Mouse (Mus musculus) hindbrain, embryonic 15.5 days (tissue): Measurements from ENCODE around the gene Cnot6. TPM values are rescaled to one million over a fixed set of nuclear protein-coding genes. Genes with fewer than 3 reads are reported as not detected.

Experiments used
- ATAC-seq: fragments of 200-750 bp; cut with Nextera tagmentation; 2 replicates; pipeline ENCODE4 v1.8.0; 2017; ENCODE audit warnings: low read depth, moderate number of reproducible peaks, moderate TSS enrichment; ENCODE audit not compliant: low FRiP score
- H3K27ac ChIP-seq: fragments of 300-500 bp; sonication (generic); replicated peaks from 2 replicates; pipeline ENCODE4 v1.5.1; 2015; ENCODE audit warnings: mild to moderate bottlenecking, inconsistent platforms
- H3K27me3 ChIP-seq: fragments of 300-500 bp; sonication (generic); 2 replicates; pipeline ENCODE4 v1.6.1; 2015; ENCODE audit warnings: control low read depth, inconsistent platforms
- H3K36me3 ChIP-seq: fragments of 300-500 bp; sonication (generic); 2 replicates; pipeline ENCODE4 v1.6.1; 2015; ENCODE audit warnings: control low read depth, inconsistent platforms
- H3K4me1 ChIP-seq: fragments of 300-500 bp; sonication (generic); replicated peaks from 2 replicates; pipeline ENCODE4 v1.6.1; 2015; ENCODE audit warnings: control low read depth, inconsistent platforms
- H3K4me2 ChIP-seq: fragments of 300-500 bp; sonication (generic); 2 replicates; pipeline ENCODE4 v1.6.1; 2015; ENCODE audit warnings: moderate library complexity, mild to moderate bottlenecking, inconsistent platforms
- H3K4me3 ChIP-seq: fragments of 300-500 bp; sonication (generic); 2 replicates; pipeline ENCODE4 v1.5.1; 2015; ENCODE audit warnings: mild to moderate bottlenecking, inconsistent platforms
- H3K9ac ChIP-seq: fragments of 300-500 bp; sonication (generic); 2 replicates; pipeline ENCODE4 v1.6.1; 2015; ENCODE audit warnings: inconsistent platforms
- H3K9me3 ChIP-seq: fragments of 300-500 bp; sonication (generic); 2 replicates; pipeline ENCODE4 v1.6.1; 2016; ENCODE audit warnings: control low read depth, inconsistent platforms
- WGBS: fragments of 180-500 bp; shearing (Covaris S2); methylation state at CpG from one replicate; pipeline ENCODE4 v1.1.7; 2015; 5-methylcytosine and 5-hydroxymethylcytosine counted together
- polyA plus RNA-seq: library from polyadenylated mRNA; unstranded; fragments of >200 nt; fragmentation: Nextera tagmentation; extraction: Ambion mirVana; gene quantifications from 2 replicates; pipeline ENCODE4 v1.2.1, GENCODE M21; 2015

The Cnot6 gene
- polyA plus RNA-seq, 1 experiment from 2014 or later: 46.3 TPM

DNA sequence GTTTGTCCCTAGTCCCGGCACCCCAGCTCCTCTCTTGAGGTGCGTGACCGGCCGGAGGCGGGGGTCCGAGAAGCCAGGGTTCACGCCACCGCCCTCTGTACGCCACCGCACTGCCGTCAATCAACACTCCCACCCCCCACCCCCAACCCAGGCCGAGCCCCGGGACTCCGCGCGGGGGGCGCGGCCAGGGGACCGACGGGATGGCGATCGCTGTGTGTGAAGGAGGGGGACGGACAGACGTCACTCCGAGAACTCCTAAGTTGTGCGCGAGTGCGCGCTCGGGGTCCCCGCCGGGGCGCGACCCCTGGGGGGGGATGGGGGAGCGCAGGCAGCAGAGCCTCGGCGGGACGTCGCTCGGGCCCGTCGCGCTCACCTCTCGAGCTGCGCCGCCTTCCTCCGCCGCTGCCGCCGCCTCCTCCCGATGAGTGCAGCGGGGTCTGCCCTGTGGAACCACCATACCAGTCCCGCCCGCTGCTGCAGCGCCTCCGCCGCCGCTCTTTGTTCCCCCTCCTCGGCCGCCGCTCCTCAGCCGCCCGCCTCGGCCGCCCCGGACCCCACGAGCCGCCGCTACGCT is 455 bp downstream of the Cnot6 start:
- Histone ChIP-seq H3K4me3 (peak overlapping the region; percentile 98), H3K9me3 (no peaks in the 10 kb centered on the region), H3K9ac (peak overlapping the region; percentile 99), H3K4me1 (peaks cover 44% of the 10 kb centered on the region), H3K27me3 (no peaks in the 10 kb centered on the region), H3K4me2 (peak overlapping the region; percentile 61), H3K36me3 (no peaks in the 10 kb centered on the region), H3K27ac (peak overlapping the region; percentile 98)
- ATAC-seq: peak; percentile 75
- under 1% methylated on average over 62 of the region's 70 CpGs for WGBS

DNA sequence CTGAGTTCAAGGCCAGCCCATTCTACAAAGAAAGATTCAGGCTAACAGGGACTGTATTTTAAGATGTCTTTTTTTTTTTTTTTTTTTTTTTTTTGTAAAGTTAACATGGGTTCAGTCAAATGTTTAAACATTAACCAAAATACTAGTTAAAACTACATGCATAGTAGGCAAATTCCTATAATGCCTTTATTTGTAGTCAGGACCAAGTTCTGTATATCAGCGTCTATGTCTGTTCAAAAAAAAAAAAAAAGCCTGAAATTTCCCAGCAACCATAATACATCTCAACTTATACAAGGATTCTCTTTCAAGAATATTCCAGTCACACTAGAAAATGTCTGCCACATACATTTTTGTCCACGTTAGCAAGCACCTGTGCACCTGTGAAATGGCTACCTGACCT is 1.9 kb downstream of the Cnot6 start:
- WGBS: 72% methylated on average over 2 of the region's 2 CpGs
- Histone ChIP-seq H3K27me3 (no peaks in the 10 kb centered on the region), H3K9me3 (no peaks in the 10 kb centered on the region), H3K27ac (no peak overlapping the region), H3K36me3 (0 out of 2 replicates have a peak, but pooled peaks cover 7% of the 10 kb centered on the region), H3K4me1 (peaks cover 44% of the 10 kb centered on the region), H3K9ac (no peak overlapping the region), H3K4me2 (peak overlapping the region; percentile 61), H3K4me3 (peak overlapping the region; percentile 98)
- ATAC-seq: no peak

- H3K36me3 ChIP-seq: 0 out of 2 replicates have a peak, but pooled peaks cover 14% of the 10 kb centered on the region
- no peak for ATAC-seq
- H3K9me3 ChIP-seq: no peaks in the 10 kb centered on the region
- no peak overlapping the region for H3K9ac ChIP-seq
- H3K27me3 ChIP-seq: no peaks in the 10 kb centered on the region
- no peak overlapping the region for H3K4me3 ChIP-seq
- no peak overlapping the region for H3K4me2 ChIP-seq
- WGBS: 89% methylated on average over 2 of the region's 2 CpGs
- no peak overlapping the region for H3K27ac ChIP-seq
- peaks cover 32% of the 10 kb centered on the region for H3K4me1 ChIP-seq
Observed at GRCm38 (mm10) chr11:49707834-49708233, 4.7 kb downstream of the Cnot6 start.

DNA sequence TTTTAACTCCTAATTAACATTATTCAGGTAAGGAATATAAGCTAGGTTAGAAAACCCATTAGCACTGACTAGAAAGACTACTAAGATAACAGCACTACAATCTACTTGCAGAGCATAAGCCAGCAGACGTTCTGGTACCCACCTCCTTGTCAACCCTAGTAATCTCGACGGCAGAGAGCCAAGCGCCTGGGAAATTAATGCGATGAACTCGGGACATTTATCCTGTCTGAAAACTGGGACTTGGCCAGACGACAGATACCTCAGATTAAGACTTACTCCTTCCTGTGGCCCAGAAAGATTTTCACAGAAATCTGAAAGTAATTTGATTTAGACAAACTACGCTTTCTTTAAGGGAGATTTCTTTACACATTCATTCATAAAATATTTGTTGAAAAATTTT is 7.7 kb downstream of the Cnot6 start:
- Histone ChIP-seq H3K27me3 (no peaks in the 10 kb centered on the region), H3K27ac (no peak overlapping the region), H3K4me3 (no peak overlapping the region), H3K9ac (no peak overlapping the region), H3K36me3 (peaks cover 28% of the 10 kb centered on the region), H3K9me3 (no peaks in the 10 kb centered on the region), H3K4me1 (peaks cover 17% of the 10 kb centered on the region), H3K4me2 (no peak overlapping the region)
- WGBS: 78% methylated on average over 8 of the region's 8 CpGs
- no peak for ATAC-seq

- Histone ChIP-seq H3K4me3 (no peak overlapping the region), H3K27ac (no peak overlapping the region), H3K9ac (no peak overlapping the region), H3K36me3 (peaks cover 36% of the 10 kb centered on the region), H3K27me3 (no peaks in the 10 kb centered on the region), H3K4me2 (no peak overlapping the region), H3K4me1 (no peaks in the 10 kb centered on the region), H3K9me3 (no peaks in the 10 kb centered on the region)
- no peak for ATAC-seq
- WGBS: over 99% methylated on average over 8 of the region's 8 CpGs
Observed at GRCm38 (mm10) chr11:49702014-49702413, 10.5 kb downstream of the Cnot6 start.

GRCm38 (mm10) chr11:49699079-49699478 is 13.4 kb downstream of the Cnot6 start:
- ATAC-seq: no peak
- H3K4me2 ChIP-seq: no peak overlapping the region
- H3K9ac ChIP-seq: no peak overlapping the region
- WGBS: 98% methylated on average over 1 of the region's 1 CpGs
- no peaks in the 10 kb centered on the region for H3K9me3 ChIP-seq
- peaks cover 24% of the 10 kb centered on the region for H3K36me3 ChIP-seq
- no peak overlapping the region for H3K4me3 ChIP-seq
- H3K27ac ChIP-seq: no peak overlapping the region
- H3K27me3 ChIP-seq: no peaks in the 10 kb centered on the region
- 0 out of 2 replicates have a peak, but pooled peaks cover 2% of the 10 kb centered on the region for H3K4me1 ChIP-seq

GRCm38 (mm10) chr11:49697779-49698178 is 14.7 kb downstream of the Cnot6 start:
- Histone ChIP-seq H3K27me3 (no peaks in the 10 kb centered on the region), H3K27ac (no peak overlapping the region), H3K9ac (no peak overlapping the region), H3K4me3 (no peak overlapping the region), H3K9me3 (no peaks in the 10 kb centered on the region), H3K36me3 (peaks cover 23% of the 10 kb centered on the region), H3K4me2 (no peak overlapping the region), H3K4me1 (0 out of 2 replicates have a peak, but pooled peaks cover 2% of the 10 kb centered on the region)
- ATAC-seq: no peak
- WGBS: 94% methylated on average over 5 of the region's 5 CpGs

- no peak for ATAC-seq
- Histone ChIP-seq H3K9me3 (no peaks in the 10 kb centered on the region), H3K4me3 (no peak overlapping the region), H3K36me3 (peaks cover 14% of the 10 kb centered on the region), H3K27me3 (no peaks in the 10 kb centered on the region), H3K27ac (no peak overlapping the region), H3K9ac (no peak overlapping the region), H3K4me1 (0 out of 2 replicates have a peak, but pooled peaks cover 2% of the 10 kb centered on the region), H3K4me2 (no peak overlapping the region)
- WGBS: 95% methylated on average over 2 of the region's 2 CpGs
Observed at GRCm38 (mm10) chr11:49696472-49696871, 16.1 kb downstream of the Cnot6 start.

- no peak overlapping the region for H3K27ac ChIP-seq
- H3K4me2 ChIP-seq: no peak overlapping the region
- H3K4me3 ChIP-seq: no peak overlapping the region
- 0 out of 2 replicates have a peak, but pooled peaks cover 3% of the 10 kb centered on the region for H3K4me1 ChIP-seq
- ATAC-seq: no peak
- H3K27me3 ChIP-seq: no peaks in the 10 kb centered on the region
- H3K9ac ChIP-seq: no peak overlapping the region
- peaks cover 8% of the 10 kb centered on the region; the same call in 1 of the 2 replicates for H3K36me3 ChIP-seq
- H3K9me3 ChIP-seq: no peaks in the 10 kb centered on the region
- WGBS: 86% methylated on average over 2 of the region's 2 CpGs
Observed at GRCm38 (mm10) chr11:49695695-49696094, 16.8 kb downstream of the Cnot6 start.

DNA sequence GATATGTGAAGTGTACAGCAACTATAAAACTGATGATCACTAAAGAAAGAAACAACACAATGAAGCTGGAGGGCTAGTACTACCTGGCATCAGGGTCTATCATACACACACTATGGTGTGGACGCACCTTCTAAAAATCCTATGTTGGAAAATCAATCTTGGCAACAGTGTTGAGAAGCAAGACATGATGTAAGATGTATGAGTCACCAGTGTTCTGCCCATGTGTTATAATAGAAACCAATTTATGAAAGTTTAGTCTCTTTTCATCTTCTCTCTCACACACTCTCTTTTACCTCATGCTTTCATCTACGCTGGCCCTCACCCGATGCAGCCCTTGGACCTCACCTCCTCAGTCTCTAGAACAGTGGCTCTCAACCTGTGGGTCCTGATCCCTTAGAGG is 17.5 kb downstream of the Cnot6 start:
- no peak for ATAC-seq
- WGBS: 95% methylated on average over 3 of the region's 3 CpGs
- H3K9ac ChIP-seq: no peak overlapping the region

DNA sequence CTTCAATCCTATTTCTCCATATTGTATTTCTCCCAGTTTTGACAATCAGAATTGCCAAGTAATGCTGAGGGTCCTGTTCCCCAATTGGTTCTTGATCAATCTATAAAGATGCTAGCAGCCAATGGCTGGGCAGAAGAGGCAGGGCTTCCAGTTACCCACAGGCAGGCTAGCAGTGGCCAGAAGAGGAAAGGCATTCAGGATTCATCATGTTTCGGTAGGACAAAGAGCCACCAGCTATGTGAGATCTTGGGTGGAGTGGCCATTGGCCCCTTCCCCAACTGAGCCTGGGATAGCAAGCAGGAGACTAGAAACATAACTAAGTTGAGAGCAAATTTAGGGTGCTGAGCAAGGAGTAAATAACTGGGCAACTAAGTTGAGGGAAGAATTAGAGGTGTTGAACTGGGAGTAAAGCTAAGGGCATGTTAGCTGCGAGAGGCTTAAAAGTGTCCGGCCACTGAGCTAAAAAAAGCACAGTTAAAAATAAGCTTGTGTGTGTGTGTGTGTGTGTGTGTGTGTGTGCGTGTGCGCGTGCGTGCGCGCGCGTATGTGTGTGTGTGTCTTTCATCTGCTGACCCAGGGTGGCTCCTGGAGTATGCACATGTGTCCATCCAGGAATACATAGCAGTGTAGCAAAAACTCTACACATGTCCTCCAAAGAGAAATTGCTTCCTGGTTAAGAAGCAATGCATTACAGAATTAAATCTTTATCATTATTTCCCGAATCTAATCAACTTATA is 28.1 kb downstream of the Cnot6 start:
- Histone ChIP-seq H3K4me1 (no peaks in the 10 kb centered on the region), H3K9me3 (no peaks in the 10 kb centered on the region), H3K4me3 (no peak overlapping the region), H3K9ac (no peak overlapping the region), H3K36me3 (peaks cover 67% of the 10 kb centered on the region), H3K4me2 (no peak overlapping the region), H3K27ac (no peak overlapping the region), H3K27me3 (no peaks in the 10 kb centered on the region)
- 92% methylated on average over 12 of the region's 12 CpGs for WGBS
- ATAC-seq: no peak

More for the DNA sequence above, 17.5 kb downstream of the Cnot6 start:
- Histone ChIP-seq H3K4me1 (peaks cover 7% of the 10 kb centered on the region; the same call in 1 of the 2 replicates), H3K4me2 (no peak overlapping the region), H3K4me3 (no peak overlapping the region), H3K27ac (no peak overlapping the region), H3K27me3 (no peaks in the 10 kb centered on the region), H3K36me3 (peaks cover 8% of the 10 kb centered on the region; the same call in 1 of the 2 replicates), H3K9me3 (no peaks in the 10 kb centered on the region)

GRCm38 (mm10) chr11:49673433-49673832 is 39.1 kb downstream of the Cnot6 start:
- ATAC-seq: no peak
- H3K4me1 ChIP-seq: no peaks in the 10 kb centered on the region
- no peaks in the 10 kb centered on the region for H3K9me3 ChIP-seq
- H3K27ac ChIP-seq: no peak overlapping the region
- peaks cover 48% of the 10 kb centered on the region for H3K36me3 ChIP-seq
- no peak overlapping the region for H3K9ac ChIP-seq
- no peak overlapping the region for H3K4me2 ChIP-seq
- no peaks in the 10 kb centered on the region for H3K27me3 ChIP-seq
- 79% methylated on average over 3 of the region's 3 CpGs for WGBS
- H3K4me3 ChIP-seq: no peak overlapping the region
